Mouse (Mus musculus) small intestine, adult 2 months (tissue): ENCODE measurements around the gene Scaf8.

Source experiments
- CTCF ChIP-seq: fragments of 200-500 bp; IDR thresholded peaks from 2 replicates; pipeline ENCODE4 v1.5.1; 2012; ENCODE audit warnings: low read depth, mild to moderate bottlenecking, control low read depth, inconsistent platforms, low read length, moderate library complexity, mixed read lengths; ENCODE audit not compliant: insufficient replicate concordance, insufficient read length; ENCODE audit errors: extremely low read depth
- POLR2A ChIP-seq: fragments of 200-500 bp; IDR thresholded peaks from 2 replicates; pipeline ENCODE4 v1.6.1; 2012; ENCODE audit warnings: low read depth, mild to moderate bottlenecking, control low read depth, inconsistent platforms, low read length, moderate library complexity

- TF ChIP-seq CTCF: no peak
- TF ChIP-seq POLR2A: no peak
These were observed 9.8 kb upstream of the Scaf8 start for GRCm38 (mm10) chr17:3105022-3105421.
